Mouse (Mus musculus): ENCODE measurements around the gene Adgrl3. TPM values are rescaled to one million over a fixed set of nuclear protein-coding genes. Genes with fewer than 3 reads are reported as not detected.

Gene Adgrl3
- polyA plus RNA-seq, 1 experiment = not detected

DNA sequence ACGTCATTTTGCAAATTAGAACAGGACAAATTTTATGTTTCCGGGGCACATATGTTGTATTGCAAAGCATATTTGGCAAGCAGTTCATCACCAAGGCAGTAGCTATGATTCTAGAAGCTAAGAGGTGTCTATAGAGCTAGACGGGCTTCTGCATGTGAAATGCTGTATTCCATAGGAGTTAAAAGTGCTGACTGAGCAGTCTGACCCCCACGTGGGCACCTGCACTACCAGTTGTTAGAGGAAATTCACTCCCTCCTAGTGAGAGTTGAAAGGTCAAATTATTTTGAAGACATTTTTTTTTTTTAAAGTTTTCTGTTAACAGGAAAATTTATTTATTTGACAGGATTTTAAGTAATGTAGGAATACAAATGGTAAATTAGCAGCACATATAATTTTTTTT is 776.2 kb downstream of the Adgrl3 start:
- no peak for TF ChIP-seq GATA1 (IDR thresholded peaks at IDR 0.05; ENCODE audit: low read length)

DNA sequence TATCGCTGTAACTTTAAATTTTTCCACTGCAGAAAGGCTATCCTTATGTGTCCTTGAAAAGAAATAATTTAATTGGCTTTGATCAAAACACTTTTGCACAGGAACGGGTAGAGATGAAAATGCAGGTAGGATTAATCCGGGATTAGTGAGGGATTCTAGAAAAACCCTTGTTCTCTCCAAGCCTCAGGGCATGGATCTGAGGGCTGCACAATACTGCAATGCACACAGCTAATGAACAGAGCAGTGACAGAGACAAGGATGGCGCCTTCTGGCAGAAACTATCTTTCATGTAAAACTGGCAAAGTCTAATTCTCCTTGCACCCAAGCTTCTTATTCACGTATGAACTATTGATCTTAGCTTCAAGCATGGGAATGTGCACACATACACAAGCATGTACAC is 791.0 kb downstream of the Adgrl3 start:
- no peak for TF ChIP-seq GATA1 (IDR thresholded peaks at IDR 0.05; ENCODE audit: low read length)

DNA sequence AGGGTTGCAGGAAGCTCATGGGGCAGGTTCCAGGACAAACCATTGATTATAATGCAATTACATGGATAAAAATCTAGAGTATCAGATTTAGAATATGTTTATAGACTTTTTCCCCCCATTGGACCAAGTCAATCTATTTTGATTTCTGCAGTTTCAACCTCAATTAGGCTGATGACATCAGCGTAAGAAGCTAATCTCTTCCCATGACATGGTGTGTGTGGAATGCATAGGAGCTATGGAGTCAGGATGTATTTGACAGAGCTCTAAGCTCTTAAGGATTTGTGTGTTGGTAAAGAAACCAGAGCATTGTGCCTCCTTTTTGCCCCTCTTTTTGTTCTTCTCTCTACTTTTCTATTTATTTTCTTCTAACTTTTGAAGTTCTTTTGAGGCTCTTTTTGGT is 812.1 kb downstream of the Adgrl3 start:
- TF ChIP-seq GATA1 (IDR thresholded peaks at IDR 0.05; ENCODE audit: low read length) = no peak

DNA sequence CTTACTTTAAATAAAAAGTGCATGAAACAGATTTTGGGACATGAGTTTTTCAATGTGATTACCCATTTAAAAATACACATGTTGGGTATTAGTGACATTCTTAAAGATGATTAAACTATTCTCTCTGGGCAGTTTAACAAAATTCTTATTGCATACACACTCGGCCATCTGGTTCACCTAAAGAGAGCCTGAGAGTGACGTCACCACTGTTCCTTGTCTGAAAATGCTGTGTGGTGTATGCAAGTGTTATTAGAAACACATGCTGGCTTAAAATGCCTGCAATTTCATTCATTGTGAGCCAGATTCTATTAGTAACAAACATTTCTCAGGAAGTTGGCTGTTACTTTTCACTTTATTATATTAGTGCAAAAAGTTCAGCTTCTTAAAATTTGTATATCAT is 812.7 kb downstream of the Adgrl3 start:
- TF ChIP-seq GATA1 (IDR thresholded peaks at IDR 0.05; ENCODE audit: low read length) = no peak

DNA sequence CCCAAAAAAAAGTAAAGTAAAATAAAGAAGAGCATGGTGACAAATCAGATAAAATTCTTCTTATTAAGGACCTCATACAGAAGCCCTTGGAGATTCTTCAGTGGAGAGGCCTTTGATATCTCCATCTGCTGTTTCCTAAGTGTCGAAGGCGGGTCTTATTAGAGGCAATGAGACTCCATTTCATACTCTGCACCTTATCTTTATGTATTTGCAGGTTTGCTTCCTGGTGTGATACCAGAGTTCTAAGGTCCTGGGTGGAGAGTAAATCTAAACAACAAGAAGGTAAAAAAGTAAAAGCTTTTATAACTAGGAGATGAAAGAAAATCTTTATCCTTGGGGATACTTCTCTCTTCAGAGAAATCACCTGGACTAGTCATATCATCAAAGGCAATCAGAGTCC is 817.9 kb downstream of the Adgrl3 start:
- no peak for TF ChIP-seq GATA1 (IDR thresholded peaks at IDR 0.05; ENCODE audit: low read length)

DNA sequence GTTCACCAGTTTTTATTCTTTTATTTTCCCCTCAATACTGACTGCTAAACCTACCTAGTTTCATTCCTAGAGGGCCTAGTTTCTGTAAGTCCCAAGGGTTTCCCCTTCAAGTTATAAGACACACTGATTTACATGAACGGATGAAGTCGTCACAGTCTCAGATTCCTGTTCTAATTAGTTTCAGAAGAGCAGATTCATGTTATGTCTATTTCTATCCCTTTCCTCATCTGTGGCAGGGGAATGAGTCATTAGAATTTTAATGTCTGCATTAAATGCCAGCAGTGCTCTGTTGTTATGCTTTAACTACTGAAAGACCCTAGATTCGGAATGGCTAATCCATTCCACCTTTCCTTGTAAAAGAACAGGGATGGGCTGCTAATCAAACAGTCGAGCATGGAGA is 823.9 kb downstream of the Adgrl3 start:
- TF ChIP-seq GATA1 (IDR thresholded peaks at IDR 0.05; ENCODE audit: low read length) = no peak

DNA sequence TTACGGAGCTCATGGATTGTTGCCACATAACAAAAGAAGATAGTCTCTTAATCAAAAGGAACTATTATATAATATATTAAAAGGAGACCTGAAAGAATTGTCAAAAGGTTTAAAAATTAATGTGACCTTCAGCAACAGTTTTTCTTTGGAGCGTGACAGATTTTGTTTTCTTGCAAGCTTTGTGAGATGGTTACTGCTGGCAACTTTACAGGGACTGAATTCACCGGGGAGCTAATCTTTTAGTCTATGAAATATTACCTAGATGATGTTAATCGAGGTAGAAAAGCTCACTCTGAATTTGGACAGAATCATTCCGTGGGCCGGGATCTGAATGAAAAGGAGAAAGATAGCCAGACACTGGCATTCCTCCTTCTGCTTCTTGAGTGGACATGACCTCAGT is 850.4 kb downstream of the Adgrl3 start:
- TF ChIP-seq GATA1 (IDR thresholded peaks at IDR 0.05; ENCODE audit: low read length) = no peak
